Mouse (Mus musculus): ENCODE measurements around the gene Gm12216. TPM values are rescaled to one million over a fixed set of nuclear protein-coding genes. Genes with fewer than 3 reads are reported as not detected.

Gm12216 gene
- polyA plus RNA-seq, 1 experiment: 1.2 TPM

GRCm38 (mm10) chr11:53816841-53817375, 42.1 kb downstream of the Gm12216 start:
- peak; percentile 37 to 69 for DNase-seq
- Histone ChIP-seq H3K27me3 (ENCODE audit: control insufficient read depth, insufficient read depth, low read length) (no peaks in the 10 kb centered on the region), H3K27ac (ENCODE audit: insufficient read depth, low read length) (no peak overlapping the region), H3K4me3 (replicated peaks; ENCODE audit: insufficient read depth, low read depth, low read length) (no peak overlapping the region), H3K4me1 (ENCODE audit: control insufficient read depth, insufficient read depth, low read length) (peaks cover 10% of the 10 kb centered on the region)
- WGBS: 23% methylated on average over 5 of the region's 5 CpGs
- TF ChIP-seq POLR2A (IDR thresholded peaks at IDR 0.05; ENCODE audit: borderline replicate concordance, insufficient read depth, low read length) (no peak), CTCF (IDR thresholded peaks at IDR 0.05; ENCODE audit: borderline replicate concordance, insufficient read depth, low read depth, low read length) (no peak)

- Histone ChIP-seq H3K4me3 (replicated peaks; ENCODE audit: insufficient read depth, low read depth, low read length) (no peak overlapping the region), H3K27me3 (ENCODE audit: control insufficient read depth, insufficient read depth, low read length) (no peaks in the 10 kb centered on the region), H3K4me1 (ENCODE audit: control insufficient read depth, insufficient read depth, low read length) (peaks cover 10% of the 10 kb centered on the region), H3K27ac (ENCODE audit: insufficient read depth, low read length) (no peak overlapping the region)
- DNase-seq: no peak
- no peak for TF ChIP-seq CTCF (IDR thresholded peaks at IDR 0.05; ENCODE audit: borderline replicate concordance, insufficient read depth, low read depth, low read length)
- TF ChIP-seq POLR2A (IDR thresholded peaks at IDR 0.05; ENCODE audit: borderline replicate concordance, insufficient read depth, low read length): no peak
- WGBS: 63% methylated on average over 3 of the region's 3 CpGs
These were observed 44.2 kb downstream of the Gm12216 start for GRCm38 (mm10) chr11:53814810-53815209.

- WGBS: 84% methylated on average over 16 of the region's 16 CpGs
- no peaks in the 10 kb centered on the region for H3K27me3 ChIP-seq (ENCODE audit: control insufficient read depth, insufficient read depth, low read length)
- H3K27ac ChIP-seq (ENCODE audit: insufficient read depth, low read length): no peak overlapping the region
- TF ChIP-seq CTCF (IDR thresholded peaks at IDR 0.05; ENCODE audit: borderline replicate concordance, insufficient read depth, low read depth, low read length) (no peak), POLR2A (IDR thresholded peaks at IDR 0.05; ENCODE audit: borderline replicate concordance, insufficient read depth, low read length) (no peak)
- no peak for DNase-seq
- peaks cover 10% of the 10 kb centered on the region for H3K4me1 ChIP-seq (ENCODE audit: control insufficient read depth, insufficient read depth, low read length)
- H3K4me3 ChIP-seq (replicated peaks; ENCODE audit: insufficient read depth, low read depth, low read length): no peak overlapping the region
These were observed 45.8 kb downstream of the Gm12216 start for GRCm38 (mm10) chr11:53813001-53813868.

GRCm38 (mm10) chr11:53811312-53811711, 47.7 kb downstream of the Gm12216 start:
- Histone ChIP-seq H3K4me3 (replicated peaks; ENCODE audit: insufficient read depth, low read depth, low read length) (no peak overlapping the region), H3K27ac (ENCODE audit: insufficient read depth, low read length) (no peak overlapping the region), H3K27me3 (ENCODE audit: control insufficient read depth, insufficient read depth, low read length) (no peaks in the 10 kb centered on the region), H3K4me1 (ENCODE audit: control insufficient read depth, insufficient read depth, low read length) (no peaks in the 10 kb centered on the region)
- TF ChIP-seq CTCF (IDR thresholded peaks at IDR 0.05; ENCODE audit: borderline replicate concordance, insufficient read depth, low read depth, low read length) (no peak), POLR2A (IDR thresholded peaks at IDR 0.05; ENCODE audit: borderline replicate concordance, insufficient read depth, low read length) (no peak)
- no peak for DNase-seq
- WGBS: 85% methylated on average over 3 of the region's 3 CpGs

- Histone ChIP-seq H3K4me3 (replicated peaks; ENCODE audit: insufficient read depth, low read depth, low read length) (no peak overlapping the region), H3K4me1 (ENCODE audit: control insufficient read depth, insufficient read depth, low read length) (no peaks in the 10 kb centered on the region), H3K27ac (ENCODE audit: insufficient read depth, low read length) (no peak overlapping the region), H3K27me3 (ENCODE audit: control insufficient read depth, insufficient read depth, low read length) (no peaks in the 10 kb centered on the region)
- DNase-seq: no peak
- 57% methylated on average over 2 of the region's 2 CpGs for WGBS
- no peak for TF ChIP-seq CTCF (IDR thresholded peaks at IDR 0.05; ENCODE audit: borderline replicate concordance, insufficient read depth, low read depth, low read length)
These were observed 48.3 kb downstream of the Gm12216 start for GRCm38 (mm10) chr11:53810749-53811148.

GRCm38 (mm10) chr11:53810156-53810555, 48.9 kb downstream of the Gm12216 start:
- Histone ChIP-seq H3K4me1 (ENCODE audit: control insufficient read depth, insufficient read depth, low read length) (no peaks in the 10 kb centered on the region), H3K27me3 (ENCODE audit: control insufficient read depth, insufficient read depth, low read length) (no peaks in the 10 kb centered on the region), H3K27ac (ENCODE audit: insufficient read depth, low read length) (no peak overlapping the region), H3K4me3 (replicated peaks; ENCODE audit: insufficient read depth, low read depth, low read length) (no peak overlapping the region)
- TF ChIP-seq CTCF (IDR thresholded peaks at IDR 0.05; ENCODE audit: borderline replicate concordance, insufficient read depth, low read depth, low read length): no peak
- TF ChIP-seq POLR2A (IDR thresholded peaks at IDR 0.05; ENCODE audit: borderline replicate concordance, insufficient read depth, low read length): no peak
- WGBS: 68% methylated on average over 5 of the region's 5 CpGs
- DNase-seq: no peak

- 48% methylated on average over 5 of the region's 5 CpGs for WGBS
- no peak for DNase-seq
- Histone ChIP-seq H3K4me3 (replicated peaks; ENCODE audit: insufficient read depth, low read depth, low read length) (no peak overlapping the region), H3K4me1 (ENCODE audit: control insufficient read depth, insufficient read depth, low read length) (no peaks in the 10 kb centered on the region), H3K27me3 (ENCODE audit: control insufficient read depth, insufficient read depth, low read length) (no peaks in the 10 kb centered on the region), H3K27ac (ENCODE audit: insufficient read depth, low read length) (no peak overlapping the region)
- TF ChIP-seq POLR2A (IDR thresholded peaks at IDR 0.05; ENCODE audit: borderline replicate concordance, insufficient read depth, low read length) (no peak), CTCF (IDR thresholded peaks at IDR 0.05; ENCODE audit: borderline replicate concordance, insufficient read depth, low read depth, low read length) (no peak)
These were observed 49.7 kb downstream of the Gm12216 start for GRCm38 (mm10) chr11:53809354-53809753.

- Histone ChIP-seq H3K4me3 (replicated peaks; ENCODE audit: insufficient read depth, low read depth, low read length) (no peak overlapping the region), H3K27me3 (ENCODE audit: control insufficient read depth, insufficient read depth, low read length) (no peaks in the 10 kb centered on the region), H3K27ac (ENCODE audit: insufficient read depth, low read length) (no peak overlapping the region), H3K4me1 (ENCODE audit: control insufficient read depth, insufficient read depth, low read length) (no peaks in the 10 kb centered on the region)
- WGBS: 75% methylated on average over 9 of the region's 9 CpGs
- DNase-seq: no peak
- TF ChIP-seq POLR2A (IDR thresholded peaks at IDR 0.05; ENCODE audit: borderline replicate concordance, insufficient read depth, low read length) (no peak), CTCF (IDR thresholded peaks at IDR 0.05; ENCODE audit: borderline replicate concordance, insufficient read depth, low read depth, low read length) (no peak)
These were observed 53.3 kb downstream of the Gm12216 start for GRCm38 (mm10) chr11:53805786-53806185.

Measured in cerebellum, adult 2 months (tissue).